7 mouse cellular contexts compared by ENCODE assay signal in the genomic region with DNA sequence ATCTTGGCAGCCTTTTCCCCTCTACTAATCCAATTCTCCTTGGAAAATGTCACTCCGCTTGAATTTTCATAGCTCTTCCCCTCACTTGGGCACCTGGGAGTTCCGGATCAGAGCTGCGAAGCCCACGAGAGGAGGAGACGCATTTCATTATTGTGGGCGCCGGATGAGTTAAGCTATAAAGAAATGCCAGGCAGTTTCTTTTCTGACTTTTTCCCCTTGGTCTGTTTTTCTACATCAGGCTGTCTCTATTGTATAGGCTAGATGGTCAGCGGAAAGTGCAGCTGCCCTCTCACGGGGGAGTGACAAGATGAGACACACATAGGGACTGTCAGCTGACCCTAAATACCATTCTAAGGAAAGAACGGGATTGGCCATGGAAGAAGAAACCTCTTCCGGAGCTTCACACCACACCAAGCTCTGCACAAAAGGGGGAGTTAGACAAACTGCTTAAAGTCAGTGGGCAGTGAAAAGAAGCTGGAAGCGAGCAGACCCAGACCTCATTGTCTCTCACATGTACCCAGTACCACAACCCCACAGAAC.
DNase-seq lines count a peak whose midpoint lies in the region; ATAC-seq lines count a peak whose summit lies in the region.

No protein-coding gene starts in this region.

- peak; percentile 19 for DNase-seq in T-cell, adult 2 months (ENCODE audit: low spot score)
- DNase-seq in retina, postnatal 1 day: no peak
- no peak for DNase-seq in spleen, adult 12 weeks (ENCODE audit: low spot score)

- H3K4me2 ChIP-seq in kidney, embryonic 16.5 days (replicated peaks; ENCODE audit: low read depth, low read length): peak overlapping the region; percentile 10; the same call in 1 of the 2 replicates
- no peak overlapping the region for H3K4me2 ChIP-seq in kidney, embryonic 14.5 days (replicated peaks; ENCODE audit: low read depth, low read length)
- H3K4me2 ChIP-seq in heart, embryonic 11.5 days: peak overlapping the region; percentile 50
- H3K4me2 ChIP-seq in liver, embryonic 16.5 days (ENCODE audit: low read depth, low read length): 0 out of 2 replicates have a peak overlapping the region, but pooled peaks have one; percentile 10

- H3K9ac ChIP-seq in kidney, embryonic 16.5 days (replicated peaks; ENCODE audit: low read length): no peak overlapping the region
- no peak overlapping the region for H3K9ac ChIP-seq in kidney, embryonic 14.5 days (ENCODE audit: low read depth, low read length)
- H3K9ac ChIP-seq in heart, embryonic 11.5 days (ENCODE audit: low read depth, low read length): no peak overlapping the region
- no peak overlapping the region for H3K9ac ChIP-seq in liver, embryonic 16.5 days (ENCODE audit: low read depth, low read length)

- WGBS in kidney, embryonic 16.5 days: 52% methylated on average over 12 of the region's 12 CpGs
- WGBS in kidney, embryonic 14.5 days: 56% methylated on average over 12 of the region's 12 CpGs
- WGBS in heart, embryonic 11.5 days (ENCODE audit: insufficient replicate concordance): 47% methylated on average over 12 of the region's 12 CpGs
- WGBS in liver, embryonic 16.5 days (ENCODE audit: insufficient replicate concordance): 25% methylated on average over 12 of the region's 12 CpGs

- no peaks in the 10 kb centered on the region for H3K9me3 ChIP-seq in kidney, embryonic 16.5 days (ENCODE audit: low read length)
- H3K9me3 ChIP-seq in kidney, embryonic 14.5 days (ENCODE audit: control insufficient read depth, low read length): no peaks in the 10 kb centered on the region
- H3K9me3 ChIP-seq in heart, embryonic 11.5 days (replicated peaks; ENCODE audit: control insufficient read depth, low read length): no peaks in the 10 kb centered on the region
- H3K9me3 ChIP-seq in liver, embryonic 16.5 days (replicated peaks; ENCODE audit: control insufficient read depth, low read length): no peaks in the 10 kb centered on the region

- no peak overlapping the region for H3K4me3 ChIP-seq in kidney, embryonic 16.5 days (ENCODE audit: low read length)
- no peak overlapping the region for H3K4me3 ChIP-seq in kidney, embryonic 14.5 days (ENCODE audit: low read length)
- H3K4me3 ChIP-seq in heart, embryonic 11.5 days (ENCODE audit: low read depth, low read length): no peak overlapping the region
- no peak overlapping the region for H3K4me3 ChIP-seq in liver, embryonic 16.5 days (ENCODE audit: low read depth, low read length)

- ATAC-seq in kidney, embryonic 16.5 days (ENCODE audit: low FRiP score, low TSS enrichment): no peak
- ATAC-seq in kidney, embryonic 14.5 days (ENCODE audit: low FRiP score, low TSS enrichment): no peak
- no peak for ATAC-seq in heart, embryonic 11.5 days (replicated peaks; ENCODE audit: insufficient number of reproducible peaks, low FRiP score, low TSS enrichment)
- ATAC-seq in liver, embryonic 16.5 days (ENCODE audit: low read depth): no peak

- H3K4me1 ChIP-seq in kidney, embryonic 16.5 days (ENCODE audit: insufficient read depth, low read length): peaks cover 8% of the 10 kb centered on the region; the same call in 1 of the 2 replicates
- 0 out of 2 replicates have a peak, but pooled peaks cover 6% of the 10 kb centered on the region for H3K4me1 ChIP-seq in kidney, embryonic 14.5 days (ENCODE audit: control insufficient read depth, insufficient read depth, low read length)
- H3K4me1 ChIP-seq in heart, embryonic 11.5 days (ENCODE audit: control insufficient read depth, insufficient read depth, low read length): peaks cover 18% of the 10 kb centered on the region; the same call in 1 of the 2 replicates
- H3K4me1 ChIP-seq in liver, embryonic 16.5 days (ENCODE audit: control insufficient read depth, low read depth, low read length): peaks cover 2% of the 10 kb centered on the region; the same call in 1 of the 2 replicates

- no peak overlapping the region for H3K27ac ChIP-seq in kidney, embryonic 16.5 days (ENCODE audit: low read length)
- no peak overlapping the region for H3K27ac ChIP-seq in kidney, embryonic 14.5 days (ENCODE audit: low read depth, low read length)
- peak overlapping the region; percentile 47; the same call in 1 of the 2 replicates for H3K27ac ChIP-seq in heart, embryonic 11.5 days (ENCODE audit: low read depth, low read length)
- no peak overlapping the region for H3K27ac ChIP-seq in liver, embryonic 16.5 days (ENCODE audit: low read length)

- 0 out of 2 replicates have a peak, but pooled peaks cover 4% of the 10 kb centered on the region for H3K27me3 ChIP-seq in kidney, embryonic 16.5 days (ENCODE audit: insufficient read depth, low read length)
- no peaks in the 10 kb centered on the region; the same call in 1 of the 2 replicates for H3K27me3 ChIP-seq in kidney, embryonic 14.5 days (ENCODE audit: control insufficient read depth, insufficient read depth, low read length)
- no peaks in the 10 kb centered on the region for H3K27me3 ChIP-seq in heart, embryonic 11.5 days (ENCODE audit: control insufficient read depth, insufficient read depth, low read length)
- H3K27me3 ChIP-seq in liver, embryonic 16.5 days (ENCODE audit: control insufficient read depth, insufficient read depth, low read depth, low read length): no peaks in the 10 kb centered on the region

- H3K36me3 ChIP-seq in kidney, embryonic 16.5 days (ENCODE audit: insufficient read depth, low read length): no peaks in the 10 kb centered on the region
- no peaks in the 10 kb centered on the region for H3K36me3 ChIP-seq in kidney, embryonic 14.5 days (ENCODE audit: control insufficient read depth, insufficient read depth, low read length)
- no peaks in the 10 kb centered on the region for H3K36me3 ChIP-seq in heart, embryonic 11.5 days (ENCODE audit: control insufficient read depth, insufficient read depth, low read length)
- no peaks in the 10 kb centered on the region for H3K36me3 ChIP-seq in liver, embryonic 16.5 days (ENCODE audit: control insufficient read depth, insufficient read depth)
